Mouse (Mus musculus) heart, postnatal 0 days (tissue): ENCODE results near the gene Sp7. TPM values are rescaled to one million over a fixed set of nuclear protein-coding genes. Genes with fewer than 3 reads are reported as not detected.
A peak's percentile ranks its signal among the peaks of the same experiment; 100 is the strongest.

Source experiments
- ATAC-seq: fragments of 200-750 bp; cut with Nextera tagmentation; 2 replicates; pipeline ENCODE4 v1.8.0; 2017; ENCODE audit warnings: low read depth, moderate number of reproducible peaks, moderate library complexity; ENCODE audit not compliant: insufficient read depth
- DNase-seq: peaks from one replicate; pipeline ENCODE4 v3.0.0-alpha.2; 2016; ENCODE audit warnings: low spot score
- H3K27ac ChIP-seq: fragments of 300-500 bp; sonication (generic); 2 replicates; pipeline ENCODE4 v1.5.1; 2014; ENCODE audit warnings: low read depth, mild to moderate bottlenecking
- H3K27me3 ChIP-seq: fragments of 300-500 bp; sonication (generic); 2 replicates; pipeline ENCODE4 v1.6.1; 2014; ENCODE audit warnings: low read length, mixed read lengths; ENCODE audit not compliant: control insufficient read depth, insufficient read depth
- H3K36me3 ChIP-seq: fragments of 300-500 bp; sonication (generic); replicated peaks from 2 replicates; pipeline ENCODE4 v1.6.1; 2014; ENCODE audit warnings: low read length, mixed read lengths; ENCODE audit not compliant: control insufficient read depth, insufficient read depth
- H3K4me1 ChIP-seq: fragments of 300-500 bp; sonication (generic); 2 replicates; pipeline ENCODE4 v1.6.1; 2014; ENCODE audit warnings: antibody characterized with exemption; ENCODE audit not compliant: control insufficient read depth, insufficient read depth
- H3K4me2 ChIP-seq: fragments of 300-500 bp; sonication (generic); 2 replicates; pipeline ENCODE4 v1.6.1; 2014; ENCODE audit warnings: low read depth, mild to moderate bottlenecking, low read length, moderate library complexity
- H3K4me3 ChIP-seq: fragments of 300-500 bp; sonication (generic); 2 replicates; pipeline ENCODE4 v1.5.1; 2014; ENCODE audit warnings: low read depth, low read length
- H3K9ac ChIP-seq: fragments of 300-500 bp; sonication (generic); replicated peaks from 2 replicates; pipeline ENCODE4 v1.6.1; 2014; ENCODE audit warnings: low read depth, low read length, mixed read lengths
- H3K9me3 ChIP-seq: fragments of 300-500 bp; sonication (generic); replicated peaks from 2 replicates; pipeline ENCODE4 v1.6.1; 2016; ENCODE audit warnings: low read length; ENCODE audit not compliant: control insufficient read depth
- CTCF ChIP-seq: IDR thresholded peaks from 2 replicates; pipeline ENCODE4 v1.5.1; 2016; ENCODE audit warnings: antibody characterized with exemption, control low read depth, low read depth
- EP300 ChIP-seq: IDR thresholded peaks from 2 replicates; pipeline ENCODE4 v1.6.1; 2016; ENCODE audit warnings: antibody characterized with exemption, low read depth
- WGBS: fragments of 180-500 bp; shearing (Covaris S2); extraction: QIAGEN DNeasy Blood & Tissue Kit; methylation state at CpG from one replicate; pipeline ENCODE4 v1.1.7; 2014; 5-methylcytosine and 5-hydroxymethylcytosine counted together
- polyA plus RNA-seq: library from polyadenylated mRNA; unstranded; fragments of >200 nt; fragmentation: Nextera tagmentation; extraction: Ambion mirVana; gene quantifications from 2 replicates; pipeline ENCODE4 v1.2.1, GENCODE M21; 2015
- total RNA-seq: library from RNA; depleted of rRNA; stranded (reverse); fragments of >200 nt; gene quantifications from 2 replicates; pipeline ENCODE4 v1.2.3, GENCODE M21; 2014; ENCODE audit warnings: low replicate concordance; rRNA removed

Gene Sp7
- total and polyA plus RNA-seq, 2 experiments from 2014 or later = not detected

- Histone ChIP-seq H3K9ac (no peak overlapping the region), H3K9me3 (no peaks in the 10 kb centered on the region), H3K4me2 (no peak overlapping the region), H3K4me3 (no peak overlapping the region), H3K4me1 (no peaks in the 10 kb centered on the region), H3K27ac (no peak overlapping the region), H3K36me3 (peaks cover 61% of the 10 kb centered on the region), H3K27me3 (no peaks in the 10 kb centered on the region)
- ATAC-seq (no peak), DNase-seq (no peak)
- TF ChIP-seq EP300 (no peak), CTCF (no peak)
Observed at GRCm38 (mm10) chr15:102311489-102311888, 55.5 kb downstream of the Sp7 start.

- 62% methylated on average over 10 of the region's 10 CpGs for WGBS
- H3K36me3 ChIP-seq = peaks cover 64% of the 10 kb centered on the region
Observed at GRCm38 (mm10) chr15:102310074-102310845, 56.7 kb downstream of the Sp7 start.

GRCm38 (mm10) chr15:102308717-102309116 lies 58.3 kb downstream of the Sp7 start:
- Histone ChIP-seq H3K36me3 (peaks cover 64% of the 10 kb centered on the region), H3K4me1 (no peaks in the 10 kb centered on the region), H3K9ac (no peak overlapping the region), H3K27me3 (no peaks in the 10 kb centered on the region), H3K27ac (no peak overlapping the region), H3K4me3 (no peak overlapping the region), H3K9me3 (no peaks in the 10 kb centered on the region), H3K4me2 (no peak overlapping the region)
- ATAC-seq = no peak
- no peak for TF ChIP-seq EP300
- TF ChIP-seq CTCF = no peak
- DNase-seq = no peak
- WGBS = 84% methylated on average over 9 of the region's 9 CpGs

More at GRCm38 (mm10) chr15:102310074-102310845, 56.7 kb downstream of the Sp7 start:
- peak; percentile 23 for DNase-seq
- Histone ChIP-seq H3K27me3 (no peaks in the 10 kb centered on the region), H3K9ac (no peak overlapping the region), H3K9me3 (no peaks in the 10 kb centered on the region), H3K27ac (no peak overlapping the region), H3K4me1 (no peaks in the 10 kb centered on the region), H3K4me2 (no peak overlapping the region), H3K4me3 (no peak overlapping the region)
- ATAC-seq = peak; percentile 39; the same call in 1 of the 2 replicates
- TF ChIP-seq CTCF = no peak
- no peak for TF ChIP-seq EP300

Other genes with a start within 250 kb of the Sp7 start
- gene Spryd3, start 230.9 kb downstream of the Sp7 start, total RNA-seq = 20.0 and 22.8 TPM in 2 replicates
- 15.1 and 16.0 TPM in 2 replicates for gene Spryd3, start 230.9 kb downstream of the Sp7 start, polyA plus RNA-seq
- gene Igfbp6, start 222.8 kb downstream of the Sp7 start, total RNA-seq = 30.5 and 35.4 TPM in 2 replicates
- gene Igfbp6, start 222.8 kb downstream of the Sp7 start, polyA plus RNA-seq = 24.0 and 24.2 TPM in 2 replicates
- 1.7 TPM in 1 of 2 replicates, not detected in the other for gene Soat2, start 216.7 kb downstream of the Sp7 start, total RNA-seq
- 0.08 and 0.14 TPM in 2 replicates for gene Soat2, start 216.7 kb downstream of the Sp7 start, polyA plus RNA-seq
- gene Zfp740, start 163.9 kb downstream of the Sp7 start, total RNA-seq = 31.1 and 38.4 TPM in 2 replicates
- 17.7 and 18.8 TPM in 2 replicates for gene Zfp740, start 163.9 kb downstream of the Sp7 start, polyA plus RNA-seq
- gene Csad, start 162.5 kb downstream of the Sp7 start, total RNA-seq = 43.9 and 64.7 TPM in 2 replicates
- 27.7 and 33.1 TPM in 2 replicates for gene Csad, start 162.5 kb downstream of the Sp7 start, polyA plus RNA-seq
- gene Itgb7, start 135.2 kb downstream of the Sp7 start, total RNA-seq = 0.23 and 1.1 TPM in 2 replicates
- gene Itgb7, start 135.2 kb downstream of the Sp7 start, polyA plus RNA-seq = 0.79 and 0.92 TPM in 2 replicates
- 8.9 and 9.7 TPM in 2 replicates for gene Rarg, start 109.7 kb downstream of the Sp7 start, total RNA-seq
- 5.4 and 6.0 TPM in 2 replicates for gene Rarg, start 109.7 kb downstream of the Sp7 start, polyA plus RNA-seq
- gene Gm9918, start 96.6 kb downstream of the Sp7 start, total RNA-seq = not detected in 2 replicates
- not detected in 2 replicates for gene Gm9918, start 96.6 kb downstream of the Sp7 start, polyA plus RNA-seq
- 35.6 and 53.5 TPM in 2 replicates for gene Mfsd5, start 87.7 kb downstream of the Sp7 start, total RNA-seq
- 31.4 and 34.1 TPM in 2 replicates for gene Mfsd5, start 87.7 kb downstream of the Sp7 start, polyA plus RNA-seq
- 11.6 and 15.3 TPM in 2 replicates for gene Espl1, start 70.9 kb downstream of the Sp7 start, total RNA-seq
- gene Espl1, start 70.9 kb downstream of the Sp7 start, polyA plus RNA-seq = 2.3 and 3.7 TPM in 2 replicates
- gene Pfdn5, start 41.1 kb downstream of the Sp7 start, total RNA-seq = 90.7 and 148 TPM in 2 replicates
- gene Pfdn5, start 41.1 kb downstream of the Sp7 start, polyA plus RNA-seq = 344 and 362 TPM in 2 replicates
- 35.6 and 60.5 TPM in 2 replicates for gene Myg1, start 35.5 kb downstream of the Sp7 start, total RNA-seq
- 39.0 and 41.1 TPM in 2 replicates for gene Myg1, start 35.5 kb downstream of the Sp7 start, polyA plus RNA-seq
- gene Aaas, start 16.4 kb downstream of the Sp7 start, total RNA-seq = 25.9 and 59.6 TPM in 2 replicates
- 18.8 and 20.4 TPM in 2 replicates for gene Aaas, start 16.4 kb downstream of the Sp7 start, polyA plus RNA-seq
- 32.1 and 32.6 TPM in 2 replicates for gene Sp1, start 39.0 kb upstream of the Sp7 start, total RNA-seq
- gene Sp1, start 39.0 kb upstream of the Sp7 start, polyA plus RNA-seq = 3.0 and 3.1 TPM in 2 replicates
- 0.19 and 0.81 TPM in 2 replicates for gene Amhr2, start 78.2 kb upstream of the Sp7 start, total RNA-seq
- 0.75 and 1.9 TPM in 2 replicates for gene Amhr2, start 78.2 kb upstream of the Sp7 start, polyA plus RNA-seq
- 16.8 and 25.7 TPM in 2 replicates for gene Prr13, start 91.8 kb upstream of the Sp7 start, total RNA-seq
- 71.4 and 73.4 TPM in 2 replicates for gene Prr13, start 91.8 kb upstream of the Sp7 start, polyA plus RNA-seq
- 180 and 221 TPM in 2 replicates for gene Pcbp2, start 103.4 kb upstream of the Sp7 start, total RNA-seq
- gene Pcbp2, start 103.4 kb upstream of the Sp7 start, polyA plus RNA-seq = 118 and 121 TPM in 2 replicates
- gene Gm10337, start 136.5 kb upstream of the Sp7 start, total RNA-seq = not detected in 2 replicates
- gene Gm10337, start 136.5 kb upstream of the Sp7 start, polyA plus RNA-seq = not detected in 2 replicates
- 4.7 and 6.1 TPM in 2 replicates for gene Map3k12, start 149.9 kb upstream of the Sp7 start, total RNA-seq
- 4.1 and 4.6 TPM in 2 replicates for gene Map3k12, start 149.9 kb upstream of the Sp7 start, polyA plus RNA-seq
- gene Tarbp2, start 151.0 kb upstream of the Sp7 start, total RNA-seq = 73.7 and 74.9 TPM in 2 replicates
- 65.4 and 68.5 TPM in 2 replicates for gene Tarbp2, start 151.0 kb upstream of the Sp7 start, polyA plus RNA-seq
- gene Npff, start 157.8 kb upstream of the Sp7 start, total RNA-seq = 0.84 TPM in 1 of 2 replicates, not detected in the other
- 0.89 and 1.1 TPM in 2 replicates for gene Npff, start 157.8 kb upstream of the Sp7 start, polyA plus RNA-seq